Comparison of ENCODE assay signal across 9 mouse cellular contexts in genomic region chr2:28654295-28654694, GRCm38 (mm10). TPM values are rescaled to one million over a fixed set of nuclear protein-coding genes. Genes with fewer than 3 reads are reported as not detected.
DNase-seq lines count a peak whose midpoint lies in the region; ATAC-seq and TF ChIP-seq lines count a peak whose summit lies in the region.
"Had no signal": no experiment of that assay in that cellular context is flagged by ENCODE, and none has a peak within 500 bp of the region (broad histone marks: within the 10 kb centered on the region; RNA-seq: fewer than 3 reads in every experiment).

No protein-coding gene starts in this region.

- peak; percentile 45 for DNase-seq in kidney, adult 18-20 months
- DNase-seq in ES-E14 (ENCODE audit: low read depth, low spot score): peak; percentile 34
- peak; percentile 11 for DNase-seq in embryo, embryonic 9.5 days (ENCODE audit: extremely low spot score)
- peak; percentile 22 for DNase-seq in mesoderm, embryonic 11.5 days (ENCODE audit: low read depth, low spot score)
- no peak for DNase-seq in cerebellum, adult 11 months
- DNase-seq in hindbrain, embryonic 14.5 days (ENCODE audit: low spot score): no peak

- in situ Hi-C loops in ES-E14 (cut with MboI; ENCODE audit: low sequenced_read_pairs in 2 of 2, unreplicated experiment in 2 of 2): no loop called here

- H3K36me3 ChIP-seq in kidney, embryonic 16.5 days (ENCODE audit: insufficient read depth, low read length): peaks cover 30% of the 10 kb centered on the region; the same call in 1 of the 2 replicates
- peaks cover 12% of the 10 kb centered on the region; the same call in 1 of the 2 replicates for H3K36me3 ChIP-seq in ES-E14 (ENCODE audit: control insufficient read depth, insufficient read depth, low read length, poor library complexity, severe bottlenecking)
- H3K36me3 ChIP-seq in heart, embryonic 12.5 days: peaks cover 44% of the 10 kb centered on the region
- peaks cover 46% of the 10 kb centered on the region for H3K36me3 ChIP-seq in hindbrain, embryonic 14.5 days (replicated peaks; ENCODE audit: control insufficient read depth, insufficient read depth)

- no peaks in the 10 kb centered on the region for H3K4me1 ChIP-seq in kidney, embryonic 16.5 days (ENCODE audit: insufficient read depth, low read length)
- H3K4me1 ChIP-seq in ES-E14 (ENCODE audit: control insufficient read depth in 2 of 2, insufficient read depth in 2 of 2, low read length in 2 of 2, poor library complexity in 1 of 2): peaks cover 0 to 4% of the 10 kb centered on the region in 2 experiments; a peak in 1 of 4 replicates
- H3K4me1 ChIP-seq in heart, embryonic 12.5 days (replicated peaks): no peaks in the 10 kb centered on the region
- H3K4me1 ChIP-seq in hindbrain, embryonic 14.5 days (replicated peaks; ENCODE audit: control insufficient read depth, insufficient read depth, low read length): no peaks in the 10 kb centered on the region
- H3K4me1 ChIP-seq: limb, embryonic 13.5 days had no signal

- no peaks in the 10 kb centered on the region for H3K9me3 ChIP-seq in kidney, embryonic 16.5 days (ENCODE audit: low read length)
- H3K9me3 ChIP-seq in ES-E14 (ENCODE audit: control insufficient read depth, insufficient read depth, low read depth, low read length): no peaks in the 10 kb centered on the region
- H3K9me3 ChIP-seq in heart, embryonic 12.5 days (replicated peaks): no peaks in the 10 kb centered on the region
- H3K9me3 ChIP-seq in hindbrain, embryonic 14.5 days (ENCODE audit: control insufficient read depth, low read length): no peaks in the 10 kb centered on the region
- H3K9me3 ChIP-seq: limb, embryonic 13.5 days had no signal

- no peak overlapping the region for H3K4me2 ChIP-seq in kidney, embryonic 16.5 days (replicated peaks; ENCODE audit: low read depth, low read length)
- H3K4me2 ChIP-seq in heart, embryonic 12.5 days: no peak overlapping the region
- no peak overlapping the region for H3K4me2 ChIP-seq in hindbrain, embryonic 14.5 days (replicated peaks)
- H3K4me2 ChIP-seq: limb, embryonic 13.5 days had no signal

- no peak overlapping the region for H3K9ac ChIP-seq in kidney, embryonic 16.5 days (replicated peaks; ENCODE audit: low read length)
- H3K9ac ChIP-seq in ES-E14 (ENCODE audit: insufficient read depth, low read depth, low read length, poor library complexity, severe bottlenecking): no peak overlapping the region
- H3K9ac ChIP-seq in heart, embryonic 12.5 days: no peak overlapping the region
- no peak overlapping the region for H3K9ac ChIP-seq in hindbrain, embryonic 14.5 days
- H3K9ac ChIP-seq: limb, embryonic 13.5 days had no signal

- no peak overlapping the region for H3K27ac ChIP-seq in kidney, embryonic 16.5 days (ENCODE audit: low read length)
- no peak overlapping the region for H3K27ac ChIP-seq in ES-E14 (ENCODE audit: insufficient read depth, low read depth, low read length, poor library complexity, severe bottlenecking)
- no peak overlapping the region for H3K27ac ChIP-seq in heart, embryonic 12.5 days (ENCODE audit: poor library complexity, severe bottlenecking)
- H3K27ac ChIP-seq in hindbrain, embryonic 14.5 days: no peak overlapping the region
- H3K27ac ChIP-seq: limb, embryonic 13.5 days had no signal

- ATAC-seq in kidney, embryonic 16.5 days (ENCODE audit: low FRiP score, low TSS enrichment): no peak
- ATAC-seq in heart, embryonic 12.5 days (ENCODE audit: insufficient number of reproducible peaks, low FRiP score): no peak
- no peak for ATAC-seq in hindbrain, embryonic 14.5 days (ENCODE audit: low FRiP score)

- H3K4me3 ChIP-seq in kidney, embryonic 16.5 days (ENCODE audit: low read length): no peak overlapping the region
- H3K4me3 ChIP-seq in ES-E14 (ENCODE audit: insufficient read depth in 1 of 2, low read depth in 1 of 2, low read length in 2 of 2, poor library complexity in 1 of 2, severe bottlenecking in 1 of 2): no peak overlapping the region
- H3K4me3 ChIP-seq in heart, embryonic 12.5 days: no peak overlapping the region
- H3K4me3 ChIP-seq in hindbrain, embryonic 14.5 days (replicated peaks; ENCODE audit: low read length): no peak overlapping the region
- H3K4me3 ChIP-seq: limb, embryonic 13.5 days had no signal

- WGBS in kidney, embryonic 16.5 days: 67% methylated on average over 2 of the region's 2 CpGs
- WGBS in heart, embryonic 12.5 days: 58% methylated on average over 2 of the region's 2 CpGs
- WGBS in hindbrain, embryonic 14.5 days: 66% methylated on average over 2 of the region's 2 CpGs

- H3K27me3 ChIP-seq in kidney, embryonic 16.5 days (ENCODE audit: insufficient read depth, low read length): no peaks in the 10 kb centered on the region
- no peaks in the 10 kb centered on the region for H3K27me3 ChIP-seq in heart, embryonic 12.5 days (replicated peaks)
- H3K27me3 ChIP-seq in hindbrain, embryonic 14.5 days (ENCODE audit: control insufficient read depth, insufficient read depth, low read length): no peaks in the 10 kb centered on the region
- H3K27me3 ChIP-seq: limb, embryonic 13.5 days had no signal

TF ChIP-seq in ES-E14, 5 proteins besides CTCF, POLR2A, EP300 and RAD21:
- no peak for TF ChIP-seq CHD2 (IDR thresholded peaks at IDR 0.05; ENCODE audit: low read depth, low read length)
- no peak for TF ChIP-seq ZC3H11A (IDR thresholded peaks at IDR 0.05; ENCODE audit: borderline replicate concordance, low read depth, low read length)
- TF ChIP-seq ZNF384 (IDR thresholded peaks at IDR 0.05; ENCODE audit: low read depth, low read length): no peak
- no peak for TF ChIP-seq HCFC1 (IDR thresholded peaks at IDR 0.05; ENCODE audit: borderline replicate concordance, insufficient read depth, low read length)
- no peak for TF ChIP-seq MAFK (IDR thresholded peaks at IDR 0.05; ENCODE audit: insufficient read depth, low read depth, low read length)

RNA-seq across cellular contexts. Expression of gene Tsc1, which starts 13.3 kb away (rescaled TPM):
- polyA plus RNA-seq in kidney, embryonic 16.5 days (2015; fragmentation: Nextera tagmentation; extraction: Ambion mirVana): 23.1 and 23.3 TPM in 2 replicates
- 14.9 and 18.3 TPM in 2 replicates for total RNA-seq in ES-E14 (2012; rRNA removed)
- polyA plus RNA-seq in heart, embryonic 12.5 days (2016; fragmentation: Nextera tagmentation; extraction: Ambion mirVana): 16.7 and 17.6 TPM in 2 replicates
- 29.2 and 29.4 TPM in 2 replicates for polyA plus RNA-seq in hindbrain, embryonic 14.5 days (2014; fragmentation: Nextera tagmentation; extraction: Ambion mirVana)

RNA-seq across cellular contexts. Expression of gene Gfi1b, which starts 32.5 kb away (rescaled TPM):
- polyA plus RNA-seq in kidney, embryonic 16.5 days (2015; fragmentation: Nextera tagmentation; extraction: Ambion mirVana): 0.33 and 0.42 TPM in 2 replicates
- not detected in 2 replicates for total RNA-seq in ES-E14 (2012; rRNA removed)
- 3.9 and 5.6 TPM in 2 replicates for polyA plus RNA-seq in heart, embryonic 12.5 days (2016; fragmentation: Nextera tagmentation; extraction: Ambion mirVana)
- not detected in 2 replicates for polyA plus RNA-seq in hindbrain, embryonic 14.5 days (2014; fragmentation: Nextera tagmentation; extraction: Ambion mirVana)

RNA-seq across cellular contexts. Expression of gene Spaca9, which starts 45.2 kb away (rescaled TPM):
- 2.3 and 2.7 TPM in 2 replicates for polyA plus RNA-seq in kidney, embryonic 16.5 days (2015; fragmentation: Nextera tagmentation; extraction: Ambion mirVana)
- not detected in 2 replicates for total RNA-seq in ES-E14 (2012; rRNA removed)
- polyA plus RNA-seq in heart, embryonic 12.5 days (2016; fragmentation: Nextera tagmentation; extraction: Ambion mirVana): 1.2 and 2.2 TPM in 2 replicates
- 4.1 and 6.2 TPM in 2 replicates for polyA plus RNA-seq in hindbrain, embryonic 14.5 days (2014; fragmentation: Nextera tagmentation; extraction: Ambion mirVana)

RNA-seq across cellular contexts. Expression of gene Ak8, which starts 45.7 kb away (rescaled TPM):
- 0.94 and 1.2 TPM in 2 replicates for polyA plus RNA-seq in kidney, embryonic 16.5 days (2015; fragmentation: Nextera tagmentation; extraction: Ambion mirVana)
- 0.26 and 0.49 TPM in 2 replicates for total RNA-seq in ES-E14 (2012; rRNA removed)
- polyA plus RNA-seq in heart, embryonic 12.5 days (2016; fragmentation: Nextera tagmentation; extraction: Ambion mirVana): 0.42 and 0.51 TPM in 2 replicates
- 2.2 and 2.7 TPM in 2 replicates for polyA plus RNA-seq in hindbrain, embryonic 14.5 days (2014; fragmentation: Nextera tagmentation; extraction: Ambion mirVana)

Comparison
In these comparisons a context has a peak if more than half of its experiments do, and no peak if none do; other contexts are left out.
1. DNase-seq: peak in kidney, adult 18-20 months (single experiment), ES-E14 (single experiment), embryo, embryonic 9.5 days (single experiment) and mesoderm, embryonic 11.5 days (single experiment); none in cerebellum, adult 11 months (single experiment) and hindbrain, embryonic 14.5 days (single experiment).